Mouse (Mus musculus) neural tube, embryonic 14.5 days (tissue): Measurements from ENCODE around the gene Auh. TPM values are rescaled to one million over a fixed set of nuclear protein-coding genes. Genes with fewer than 3 reads are reported as not detected.

Experiments used
- ATAC-seq: fragments of 200-750 bp; cut with Nextera tagmentation; 2 replicates; pipeline ENCODE4 v1.8.0; 2017; ENCODE audit warnings: low read depth, mild to moderate bottlenecking, moderate TSS enrichment, moderate library complexity
- H3K27ac ChIP-seq: fragments of 300-500 bp; sonication (generic); 2 replicates; pipeline ENCODE4 v1.5.1; 2014; ENCODE audit warnings: low read depth, mild to moderate bottlenecking, control low read depth, low read length, moderate library complexity, mixed read lengths
- H3K27me3 ChIP-seq: fragments of 300-500 bp; sonication (generic); 2 replicates; pipeline ENCODE4 v1.6.1; 2014; ENCODE audit warnings: low read length; ENCODE audit not compliant: control insufficient read depth, insufficient read depth
- H3K36me3 ChIP-seq: fragments of 300-500 bp; sonication (generic); 2 replicates; pipeline ENCODE4 v1.6.1; 2014; ENCODE audit warnings: low read length, mixed read lengths; ENCODE audit not compliant: control insufficient read depth, insufficient read depth
- H3K4me1 ChIP-seq: fragments of 300-500 bp; sonication (generic); 2 replicates; pipeline ENCODE4 v1.6.1; 2014; ENCODE audit warnings: low read length; ENCODE audit not compliant: control insufficient read depth, insufficient read depth
- H3K4me2 ChIP-seq: fragments of 300-500 bp; sonication (generic); 2 replicates; pipeline ENCODE4 v1.6.1; 2014; ENCODE audit warnings: mild to moderate bottlenecking, low read depth, low read length, control low read depth
- H3K4me3 ChIP-seq: fragments of 300-500 bp; sonication (generic); 2 replicates; pipeline ENCODE4 v1.5.1; 2014; ENCODE audit warnings: low read depth, low read length, control low read depth, mixed read lengths
- H3K9ac ChIP-seq: fragments of 300-500 bp; sonication (generic); replicated peaks from 2 replicates; pipeline ENCODE4 v1.6.1; 2014; ENCODE audit warnings: low read depth, mild to moderate bottlenecking, control low read depth, low read length, mixed read lengths
- H3K9me3 ChIP-seq: fragments of 300-500 bp; sonication (generic); 2 replicates; pipeline ENCODE4 v1.6.1; 2016; ENCODE audit warnings: low read length; ENCODE audit not compliant: control insufficient read depth
- WGBS: fragments of 180-500 bp; shearing (Covaris S2); extraction: QIAGEN DNeasy Blood & Tissue Kit; methylation state at CpG from one replicate; pipeline ENCODE4 v1.1.7; 2014; 5-methylcytosine and 5-hydroxymethylcytosine counted together
- polyA plus RNA-seq: library from polyadenylated mRNA; unstranded; fragments of >200 nt; fragmentation: Nextera tagmentation; extraction: Ambion mirVana; gene quantifications from 2 replicates; pipeline ENCODE4 v1.2.1, GENCODE M21; 2014

Auh gene
- polyA plus RNA-seq, 1 experiment from 2014 or later = 65.8 TPM

DNA sequence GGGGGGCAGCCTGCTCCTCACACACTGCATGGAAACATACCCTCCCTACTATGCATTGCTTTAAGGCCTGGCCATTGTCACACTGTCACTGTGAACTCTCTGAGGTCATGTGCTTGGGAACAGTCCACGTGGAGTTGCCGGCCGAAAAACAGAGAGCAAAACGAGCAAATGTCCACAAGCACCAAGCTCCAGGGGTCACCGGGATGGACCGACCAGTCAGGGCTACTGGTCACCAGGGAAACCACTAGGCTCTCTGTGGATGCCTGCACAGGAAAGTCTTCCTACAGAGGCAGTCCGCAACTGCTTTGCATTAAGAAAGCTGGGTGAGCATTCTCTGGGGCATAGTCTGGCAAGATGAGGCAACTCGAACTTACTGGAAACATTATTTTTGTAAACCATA, 82.0 kb downstream of the Auh start:
- no peak overlapping the region for H3K9ac ChIP-seq
- 70% methylated on average over 8 of the region's 8 CpGs for WGBS

DNA sequence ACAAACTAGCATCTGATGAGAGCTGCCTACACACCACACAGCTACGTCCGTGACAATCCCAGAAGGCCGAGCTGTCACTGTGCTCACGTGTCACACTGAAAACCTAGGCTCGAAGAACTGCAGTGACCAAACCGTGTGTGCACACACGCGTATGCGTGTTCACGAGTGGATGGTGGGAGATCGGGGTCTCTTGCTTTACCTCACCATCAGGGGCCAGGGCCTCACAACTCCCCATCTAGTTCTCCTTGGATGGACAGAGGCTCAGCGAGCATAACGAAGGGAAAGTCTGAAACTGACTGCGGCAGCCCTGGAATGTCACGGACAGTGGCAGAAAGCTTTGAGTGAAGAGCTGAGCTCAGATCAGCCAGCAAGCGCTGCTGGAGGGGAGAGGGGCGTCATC, 82.4 kb downstream of the Auh start:
- Histone ChIP-seq H3K36me3 (no peaks in the 10 kb centered on the region), H3K27me3 (no peaks in the 10 kb centered on the region), H3K4me1 (0 out of 2 replicates have a peak, but pooled peaks cover 3% of the 10 kb centered on the region), H3K9ac (no peak overlapping the region), H3K4me3 (no peak overlapping the region), H3K27ac (no peak overlapping the region), H3K4me2 (no peak overlapping the region), H3K9me3 (no peaks in the 10 kb centered on the region)
- no peak for ATAC-seq
- 92% methylated on average over 17 of the region's 17 CpGs for WGBS

More for the DNA sequence above, 82.0 kb downstream of the Auh start:
- Histone ChIP-seq H3K27me3 (no peaks in the 10 kb centered on the region), H3K4me3 (no peak overlapping the region), H3K4me2 (no peak overlapping the region), H3K36me3 (no peaks in the 10 kb centered on the region), H3K27ac (no peak overlapping the region), H3K9me3 (no peaks in the 10 kb centered on the region), H3K4me1 (0 out of 2 replicates have a peak, but pooled peaks cover 3% of the 10 kb centered on the region)
- no peak for ATAC-seq

DNA sequence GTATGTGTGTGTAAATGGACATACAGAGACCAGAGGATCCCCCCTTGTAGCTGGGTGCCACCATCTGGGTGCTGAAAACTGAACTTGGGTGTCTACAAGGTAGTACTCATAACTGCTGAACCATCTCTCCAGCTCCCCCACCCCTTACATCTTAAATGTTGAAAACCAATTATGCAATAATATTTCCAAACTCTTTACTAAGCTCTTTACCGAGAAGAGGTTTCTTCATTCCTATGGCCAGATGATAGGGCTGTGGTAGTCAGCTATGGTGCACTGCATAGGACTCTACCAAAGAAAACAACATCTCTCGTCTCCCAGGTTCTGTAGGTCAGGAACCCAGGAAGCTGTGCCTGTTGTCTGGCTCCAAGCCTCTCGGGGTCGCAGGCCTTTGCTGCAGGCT, 83.9 kb downstream of the Auh start:
- no peak for ATAC-seq
- Histone ChIP-seq H3K36me3 (no peaks in the 10 kb centered on the region), H3K4me3 (no peak overlapping the region), H3K4me2 (no peak overlapping the region), H3K9ac (no peak overlapping the region), H3K9me3 (no peaks in the 10 kb centered on the region), H3K27me3 (no peaks in the 10 kb centered on the region), H3K27ac (no peak overlapping the region), H3K4me1 (0 out of 2 replicates have a peak, but pooled peaks cover 3% of the 10 kb centered on the region)
- 93% methylated on average over 4 of the region's 4 CpGs for WGBS

DNA sequence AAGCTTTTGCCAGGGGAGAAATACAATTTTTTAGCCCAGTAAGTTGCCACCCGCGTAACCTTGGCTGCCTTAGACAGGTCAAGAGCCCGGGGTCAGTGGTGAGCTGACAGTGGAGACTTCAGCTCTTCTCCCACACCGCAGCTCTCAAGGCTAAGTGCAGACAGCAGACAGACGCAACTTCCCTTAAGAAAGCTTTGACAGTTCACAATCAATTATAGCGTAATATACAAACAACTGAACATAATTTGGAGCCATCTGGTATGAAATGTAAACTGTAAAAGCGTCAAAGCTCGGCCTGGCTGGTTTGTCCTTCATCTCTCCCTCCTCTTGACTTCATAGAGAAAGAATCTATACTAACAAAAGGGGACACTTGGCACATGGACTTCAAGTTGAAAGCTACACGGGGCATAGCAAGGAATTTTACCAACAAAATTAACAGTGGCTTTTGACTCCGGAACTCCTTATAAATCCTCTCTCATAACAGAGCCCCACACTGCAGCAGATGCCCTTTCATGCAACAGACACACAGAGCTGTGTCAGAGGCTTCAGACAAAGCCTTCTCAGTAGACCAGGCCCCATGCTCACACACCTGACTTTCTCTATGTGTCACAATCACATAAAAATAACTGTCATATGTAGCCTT, 85.8 kb downstream of the Auh start:
- H3K9me3 ChIP-seq = no peaks in the 10 kb centered on the region
- no peaks in the 10 kb centered on the region for H3K36me3 ChIP-seq
- no peaks in the 10 kb centered on the region for H3K4me1 ChIP-seq
- H3K27me3 ChIP-seq = no peaks in the 10 kb centered on the region
- H3K27ac ChIP-seq = no peak overlapping the region
- no peak overlapping the region for H3K4me2 ChIP-seq
- WGBS = 83% methylated on average over 10 of the region's 10 CpGs
- H3K4me3 ChIP-seq = no peak overlapping the region
- no peak overlapping the region for H3K9ac ChIP-seq
- no peak for ATAC-seq

DNA sequence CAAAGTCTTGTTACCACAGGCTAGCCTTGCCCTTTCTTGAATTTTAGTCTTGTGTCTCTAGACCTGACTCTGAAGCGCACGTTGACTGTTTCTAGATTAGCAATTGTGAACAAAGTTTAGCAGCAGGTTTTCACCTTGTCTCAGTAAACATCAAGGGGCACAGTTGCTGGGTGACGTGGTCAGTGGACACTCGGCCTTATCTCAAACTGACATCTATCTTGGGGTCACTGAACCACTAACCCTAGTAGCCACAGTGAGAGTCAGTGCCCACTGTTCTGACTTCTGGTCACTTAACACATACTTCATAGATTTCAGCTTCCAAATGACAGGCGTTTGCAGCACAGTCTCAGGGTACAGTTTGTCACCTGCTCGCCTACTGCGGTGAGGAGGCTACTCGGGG, 93.2 kb downstream of the Auh start:
- no peak overlapping the region for H3K9ac ChIP-seq
- H3K4me2 ChIP-seq = no peak overlapping the region
- H3K9me3 ChIP-seq = no peaks in the 10 kb centered on the region
- peaks cover 5% of the 10 kb centered on the region; the same call in 1 of the 2 replicates for H3K36me3 ChIP-seq
- no peak overlapping the region for H3K4me3 ChIP-seq
- no peaks in the 10 kb centered on the region for H3K27me3 ChIP-seq
- H3K27ac ChIP-seq = no peak overlapping the region
- WGBS = 95% methylated on average over 8 of the region's 8 CpGs
- ATAC-seq = no peak
- no peaks in the 10 kb centered on the region for H3K4me1 ChIP-seq

DNA sequence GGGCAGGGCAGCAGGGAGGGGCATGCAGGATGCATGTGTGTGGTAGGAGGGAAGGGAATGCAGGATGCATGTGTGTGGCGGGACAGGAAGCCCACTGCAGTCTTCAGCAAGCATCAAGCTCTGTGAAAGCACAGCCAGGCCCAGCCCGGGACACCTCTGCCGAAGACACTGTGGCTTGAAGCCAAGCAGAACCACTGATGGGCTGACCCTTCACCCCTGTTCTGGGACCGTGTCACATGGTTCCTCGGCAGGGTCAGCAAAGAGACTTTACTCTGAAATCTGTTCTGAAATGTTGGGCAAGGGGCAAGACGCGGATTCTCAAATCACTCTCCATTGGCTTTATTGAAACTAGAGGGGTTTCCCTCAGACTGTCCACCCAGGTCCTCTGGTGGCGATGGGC, 94.9 kb downstream of the Auh start:
- 93% methylated on average over 8 of the region's 8 CpGs for WGBS
- ATAC-seq = no peak

DNA sequence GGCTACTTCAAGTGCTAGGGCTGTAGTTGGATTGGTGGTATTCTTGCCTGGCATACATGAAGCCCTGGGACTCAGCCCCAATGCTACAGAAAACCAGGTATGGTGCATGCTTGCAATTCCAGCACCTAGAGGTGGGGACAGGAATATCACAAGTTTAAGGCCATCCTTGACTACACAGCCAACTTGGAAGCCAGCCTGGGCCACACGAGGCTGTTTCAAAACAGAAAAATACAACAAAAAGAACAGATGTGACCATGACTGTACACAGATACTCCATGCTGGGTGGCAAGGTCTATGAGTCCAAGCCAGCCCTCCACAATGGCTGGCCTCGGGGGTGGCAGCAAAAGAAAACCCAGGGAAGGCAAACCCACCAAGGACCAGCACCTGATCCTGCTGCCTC, 95.7 kb downstream of the Auh start:
- H3K4me1 ChIP-seq = no peaks in the 10 kb centered on the region
- H3K27ac ChIP-seq = no peak overlapping the region
- H3K36me3 ChIP-seq = peaks cover 5% of the 10 kb centered on the region; the same call in 1 of the 2 replicates
- ATAC-seq = no peak
- H3K9me3 ChIP-seq = no peaks in the 10 kb centered on the region
- no peak overlapping the region for H3K4me3 ChIP-seq
- no peak overlapping the region for H3K4me2 ChIP-seq
- 89% methylated on average over 2 of the region's 2 CpGs for WGBS
- no peak overlapping the region for H3K9ac ChIP-seq
- no peaks in the 10 kb centered on the region for H3K27me3 ChIP-seq

More for the DNA sequence above, 94.9 kb downstream of the Auh start:
- no peaks in the 10 kb centered on the region for H3K4me1 ChIP-seq
- no peaks in the 10 kb centered on the region for H3K27me3 ChIP-seq
- H3K9ac ChIP-seq = no peak overlapping the region
- no peaks in the 10 kb centered on the region for H3K9me3 ChIP-seq
- no peak overlapping the region for H3K4me2 ChIP-seq
- no peak overlapping the region for H3K27ac ChIP-seq
- peaks cover 5% of the 10 kb centered on the region; the same call in 1 of the 2 replicates for H3K36me3 ChIP-seq
- no peak overlapping the region for H3K4me3 ChIP-seq

DNA sequence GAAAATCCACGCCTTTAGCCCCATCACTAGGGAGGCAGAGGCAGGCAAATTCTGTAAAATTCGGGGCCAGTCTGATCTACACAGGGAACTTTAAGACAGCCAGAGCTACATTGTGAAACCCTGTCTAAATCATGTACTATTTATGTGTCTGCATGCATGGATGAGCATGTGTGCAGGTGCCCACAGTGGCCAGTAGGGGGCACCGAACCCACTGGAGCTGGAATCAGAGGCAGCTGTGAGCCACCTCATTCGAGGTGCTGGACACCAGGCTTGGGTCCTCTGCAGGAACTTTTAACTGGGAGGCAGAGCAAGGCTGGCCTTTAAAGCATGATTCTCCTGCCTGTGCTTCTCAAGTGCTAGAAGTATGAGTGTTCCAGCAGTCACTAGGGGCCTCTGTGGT, 96.3 kb downstream of the Auh start:
- Histone ChIP-seq H3K9ac (no peak overlapping the region), H3K9me3 (no peaks in the 10 kb centered on the region), H3K4me3 (no peak overlapping the region), H3K27me3 (no peaks in the 10 kb centered on the region), H3K36me3 (peaks cover 5% of the 10 kb centered on the region; the same call in 1 of the 2 replicates), H3K27ac (no peak overlapping the region), H3K4me1 (no peaks in the 10 kb centered on the region), H3K4me2 (no peak overlapping the region)
- ATAC-seq = no peak
- WGBS = 64% methylated on average over 4 of the region's 4 CpGs

DNA sequence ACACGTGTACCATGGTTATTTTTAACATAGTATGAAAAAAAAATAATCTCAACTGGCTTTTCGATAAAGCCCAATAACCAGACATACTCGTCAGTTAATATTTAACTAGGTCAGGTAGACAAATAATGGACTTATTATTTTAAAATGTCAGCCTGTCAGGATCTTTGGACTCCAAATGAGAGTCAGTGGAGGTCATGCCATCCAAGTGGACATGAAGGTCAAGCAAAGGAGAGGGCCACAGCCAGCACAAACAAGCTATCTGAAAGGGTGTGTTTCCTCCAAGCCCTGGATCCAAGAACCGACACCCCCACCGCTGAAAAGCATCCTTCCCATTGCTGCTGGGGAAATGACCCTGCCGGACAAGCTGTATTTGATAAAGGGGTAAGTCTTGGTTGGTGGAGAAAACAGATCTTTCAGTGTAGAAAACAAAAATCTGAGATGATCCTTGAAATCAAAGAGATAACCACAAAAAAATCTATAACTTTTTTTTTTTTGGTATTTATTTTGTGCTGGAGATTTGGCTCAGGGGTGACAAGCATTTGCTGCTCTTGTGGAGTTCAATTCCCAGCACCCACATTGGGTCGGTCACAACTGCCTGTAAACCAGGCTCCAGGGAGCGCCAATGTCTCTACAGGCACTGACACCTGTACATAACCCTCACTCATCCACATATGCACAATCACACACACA, 96.9 kb downstream of the Auh start:
- no peak overlapping the region for H3K27ac ChIP-seq
- no peak overlapping the region for H3K4me2 ChIP-seq
- H3K4me3 ChIP-seq = no peak overlapping the region
- H3K36me3 ChIP-seq = peaks cover 3% of the 10 kb centered on the region; the same call in 1 of the 2 replicates
- WGBS = 90% methylated on average over 8 of the region's 8 CpGs
- H3K27me3 ChIP-seq = no peaks in the 10 kb centered on the region
- no peaks in the 10 kb centered on the region for H3K9me3 ChIP-seq
- H3K9ac ChIP-seq = no peak overlapping the region
- ATAC-seq = no peak
- H3K4me1 ChIP-seq = no peaks in the 10 kb centered on the region
